Mouse (Mus musculus): ENCODE data around the gene Cradd. TPM values are rescaled to one million over a fixed set of nuclear protein-coding genes. Genes with fewer than 3 reads are reported as not detected.
A peak's percentile ranks its signal among the peaks of the same experiment; 100 is the strongest.

Cradd gene
- polyA plus RNA-seq, 1 experiment from 2014 or later = 15.4 TPM

- TF ChIP-seq EP300 (IDR thresholded peaks at IDR 0.05) (no peak), CTCF (IDR thresholded peaks at IDR 0.05) (no peak)
These were observed 139.7 kb downstream of the Cradd start for GRCm38 (mm10) chr10:95184210-95184609.

GRCm38 (mm10) chr10:95183051-95183450 lies 140.9 kb downstream of the Cradd start:
- Histone ChIP-seq H3K4me2 (replicated peaks; ENCODE audit: low read depth, low read length) (no peak overlapping the region), H3K36me3 (ENCODE audit: insufficient read depth, low read length) (no peaks in the 10 kb centered on the region), H3K4me3 (ENCODE audit: low read depth, low read length) (no peak overlapping the region), H3K9me3 (ENCODE audit: low read length) (no peaks in the 10 kb centered on the region), H3K27ac (ENCODE audit: low read length) (no peak overlapping the region), H3K9ac (replicated peaks; ENCODE audit: low read depth) (no peak overlapping the region), H3K4me1 (ENCODE audit: insufficient read depth, low read depth, low read length) (no peaks in the 10 kb centered on the region), H3K27me3 (replicated peaks; ENCODE audit: insufficient read depth, low read length) (no peaks in the 10 kb centered on the region)
- DNase-seq (ENCODE audit: low spot score) (peak; percentile 75), ATAC-seq (peak; percentile 44)
- TF ChIP-seq EP300 (IDR thresholded peaks at IDR 0.05) (peak; percentile 43; the same call in 1 of the 2 replicates), CTCF (IDR thresholded peaks at IDR 0.05) (no peak)
- 49% methylated on average over 4 of the region's 4 CpGs for WGBS

More at GRCm38 (mm10) chr10:95184210-95184609, 139.7 kb downstream of the Cradd start:
- 58% methylated on average over 5 of the region's 5 CpGs for WGBS
- Histone ChIP-seq H3K27me3 (replicated peaks; ENCODE audit: insufficient read depth, low read length) (no peaks in the 10 kb centered on the region), H3K27ac (ENCODE audit: low read length) (no peak overlapping the region), H3K4me1 (ENCODE audit: insufficient read depth, low read depth, low read length) (no peaks in the 10 kb centered on the region), H3K9ac (replicated peaks; ENCODE audit: low read depth) (no peak overlapping the region), H3K4me3 (ENCODE audit: low read depth, low read length) (no peak overlapping the region), H3K9me3 (ENCODE audit: low read length) (no peaks in the 10 kb centered on the region), H3K36me3 (ENCODE audit: insufficient read depth, low read length) (no peaks in the 10 kb centered on the region), H3K4me2 (replicated peaks; ENCODE audit: low read depth, low read length) (no peak overlapping the region)
- ATAC-seq (no peak), DNase-seq (ENCODE audit: low spot score) (no peak)

DNA sequence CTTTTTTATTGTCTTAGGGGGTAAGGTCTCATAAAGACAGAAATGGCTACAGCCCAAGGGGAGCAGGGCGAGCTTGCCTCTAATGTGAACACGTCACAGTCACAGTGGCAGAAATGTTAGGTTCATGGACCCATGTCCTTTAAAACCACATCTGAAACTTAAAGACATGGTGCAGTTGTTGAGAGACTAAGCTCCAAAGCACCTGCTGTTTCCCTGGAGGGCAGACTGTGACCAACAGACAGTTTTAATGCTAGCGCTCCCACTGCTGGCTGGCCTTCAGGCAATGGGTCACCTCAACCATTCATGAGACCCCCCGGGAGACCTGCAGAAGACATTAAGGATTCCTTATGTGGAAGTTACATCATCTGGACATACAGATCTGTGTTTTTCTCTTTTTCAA lies 141.5 kb downstream of the Cradd start:
- Histone ChIP-seq H3K36me3 (ENCODE audit: insufficient read depth, low read length) (no peaks in the 10 kb centered on the region), H3K9ac (replicated peaks; ENCODE audit: low read depth) (no peak overlapping the region), H3K4me2 (replicated peaks; ENCODE audit: low read depth, low read length) (no peak overlapping the region), H3K4me3 (ENCODE audit: low read depth, low read length) (no peak overlapping the region), H3K27me3 (replicated peaks; ENCODE audit: insufficient read depth, low read length) (no peaks in the 10 kb centered on the region), H3K27ac (ENCODE audit: low read length) (no peak overlapping the region), H3K9me3 (ENCODE audit: low read length) (no peaks in the 10 kb centered on the region), H3K4me1 (ENCODE audit: insufficient read depth, low read depth, low read length) (no peaks in the 10 kb centered on the region)
- TF ChIP-seq CTCF (IDR thresholded peaks at IDR 0.05) = no peak
- no peak for TF ChIP-seq EP300 (IDR thresholded peaks at IDR 0.05)
- ATAC-seq (no peak), DNase-seq (ENCODE audit: low spot score) (no peak)
- WGBS = 86% methylated on average over 4 of the region's 4 CpGs

DNA sequence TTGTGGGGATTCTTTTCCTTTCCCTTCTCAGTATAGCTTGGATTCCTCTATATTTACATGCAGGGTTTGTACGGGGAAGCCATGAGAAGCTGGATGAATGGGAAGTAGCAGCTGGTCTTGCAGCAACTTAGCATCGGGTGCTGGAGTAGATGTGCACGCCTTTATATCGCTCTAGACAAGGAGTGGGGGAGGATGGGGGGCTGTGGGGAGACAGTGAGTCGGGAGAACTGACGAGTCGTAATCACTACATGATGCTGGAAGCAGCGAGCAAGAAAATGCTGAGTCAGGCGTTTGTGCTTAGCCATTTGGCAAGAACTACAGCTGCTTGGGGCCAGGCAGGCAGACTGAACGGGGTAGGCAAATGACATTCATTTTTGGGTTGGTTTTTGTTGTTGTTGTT lies 142.4 kb downstream of the Cradd start:
- DNase-seq (ENCODE audit: low spot score) = peak; percentile 57
- Histone ChIP-seq H3K4me3 (ENCODE audit: low read depth, low read length) (no peak overlapping the region), H3K4me1 (ENCODE audit: insufficient read depth, low read depth, low read length) (no peaks in the 10 kb centered on the region), H3K27ac (ENCODE audit: low read length) (no peak overlapping the region), H3K36me3 (ENCODE audit: insufficient read depth, low read length) (no peaks in the 10 kb centered on the region), H3K9me3 (ENCODE audit: low read length) (no peaks in the 10 kb centered on the region), H3K4me2 (replicated peaks; ENCODE audit: low read depth, low read length) (no peak overlapping the region), H3K27me3 (replicated peaks; ENCODE audit: insufficient read depth, low read length) (no peaks in the 10 kb centered on the region), H3K9ac (replicated peaks; ENCODE audit: low read depth) (no peak overlapping the region)
- WGBS = 56% methylated on average over 10 of the region's 10 CpGs
- no peak for ATAC-seq
- no peak for TF ChIP-seq EP300 (IDR thresholded peaks at IDR 0.05)
- no peak for TF ChIP-seq CTCF (IDR thresholded peaks at IDR 0.05)

GRCm38 (mm10) chr10:95180900-95181299 lies 143.0 kb downstream of the Cradd start:
- no peaks in the 10 kb centered on the region for H3K4me1 ChIP-seq (ENCODE audit: insufficient read depth, low read depth, low read length)
- H3K36me3 ChIP-seq (ENCODE audit: insufficient read depth, low read length) = no peaks in the 10 kb centered on the region
- DNase-seq (ENCODE audit: low spot score) (peak; percentile 43), ATAC-seq (peak; percentile 46)
- H3K27ac ChIP-seq (ENCODE audit: low read length) = no peak overlapping the region
- H3K4me3 ChIP-seq (ENCODE audit: low read depth, low read length) = no peak overlapping the region
- H3K27me3 ChIP-seq (replicated peaks; ENCODE audit: insufficient read depth, low read length) = no peaks in the 10 kb centered on the region
- no peak for TF ChIP-seq CTCF (IDR thresholded peaks at IDR 0.05)
- TF ChIP-seq EP300 (IDR thresholded peaks at IDR 0.05) = no peak
- no peak overlapping the region for H3K9ac ChIP-seq (replicated peaks; ENCODE audit: low read depth)
- WGBS = 90% methylated on average over 3 of the region's 3 CpGs
- H3K9me3 ChIP-seq (ENCODE audit: low read length) = no peaks in the 10 kb centered on the region
- no peak overlapping the region for H3K4me2 ChIP-seq (replicated peaks; ENCODE audit: low read depth, low read length)

DNA sequence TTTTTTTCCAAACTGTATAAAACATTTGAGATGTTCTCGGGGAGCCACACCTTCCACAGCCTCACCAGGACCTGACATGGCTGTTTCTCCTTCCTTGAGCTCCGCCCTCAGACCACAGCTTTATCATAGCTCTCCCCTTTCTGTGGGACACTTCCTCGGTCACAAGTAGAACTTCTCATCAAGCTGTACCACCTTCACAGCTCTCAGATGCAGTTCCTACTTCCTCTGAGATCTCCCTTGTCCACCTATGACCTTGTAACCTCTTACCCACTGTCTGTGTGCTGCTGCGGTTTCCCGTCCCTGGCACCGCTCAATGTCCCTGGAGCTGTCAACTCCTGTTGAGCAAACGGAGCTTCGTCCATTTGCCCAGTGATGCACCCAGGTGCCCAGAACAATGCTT lies 143.8 kb downstream of the Cradd start:
- Histone ChIP-seq H3K27me3 (replicated peaks; ENCODE audit: insufficient read depth, low read length) (no peaks in the 10 kb centered on the region), H3K9me3 (ENCODE audit: low read length) (no peaks in the 10 kb centered on the region), H3K4me1 (ENCODE audit: insufficient read depth, low read depth, low read length) (no peaks in the 10 kb centered on the region), H3K4me2 (replicated peaks; ENCODE audit: low read depth, low read length) (no peak overlapping the region), H3K36me3 (ENCODE audit: insufficient read depth, low read length) (no peaks in the 10 kb centered on the region), H3K27ac (ENCODE audit: low read length) (no peak overlapping the region), H3K9ac (replicated peaks; ENCODE audit: low read depth) (no peak overlapping the region), H3K4me3 (ENCODE audit: low read depth, low read length) (no peak overlapping the region)
- ATAC-seq (peak; percentile 29; the same call in 1 of the 2 replicates), DNase-seq (ENCODE audit: low spot score) (no peak)
- TF ChIP-seq CTCF (IDR thresholded peaks at IDR 0.05) = no peak
- TF ChIP-seq EP300 (IDR thresholded peaks at IDR 0.05) = no peak
- 73% methylated on average over 8 of the region's 8 CpGs for WGBS

DNA sequence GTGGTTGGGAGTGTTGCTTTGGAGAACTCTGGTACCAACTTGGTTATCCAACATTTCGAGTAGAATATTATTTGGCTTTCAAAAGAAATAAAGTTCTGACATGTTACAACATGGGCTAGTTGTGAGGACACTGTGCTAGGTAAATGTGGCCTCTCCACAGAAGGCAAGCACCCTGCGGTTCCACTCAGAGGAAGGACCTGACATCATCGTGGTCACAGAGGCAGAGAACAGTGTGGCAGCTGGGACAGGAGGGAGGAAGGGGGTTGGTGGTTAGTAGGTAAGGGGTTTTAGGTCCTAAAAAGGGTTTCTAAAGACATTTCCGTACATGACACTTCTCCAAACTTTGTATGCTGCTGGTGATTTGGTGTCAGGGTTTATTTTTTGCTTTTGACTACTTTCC lies 145.1 kb downstream of the Cradd start:
- no peak for DNase-seq (ENCODE audit: low spot score)
- WGBS = 73% methylated on average over 4 of the region's 4 CpGs

More for the DNA sequence above, 145.1 kb downstream of the Cradd start:
- Histone ChIP-seq H3K4me2 (replicated peaks; ENCODE audit: low read depth, low read length) (no peak overlapping the region), H3K27ac (ENCODE audit: low read length) (no peak overlapping the region), H3K36me3 (ENCODE audit: insufficient read depth, low read length) (no peaks in the 10 kb centered on the region), H3K9ac (replicated peaks; ENCODE audit: low read depth) (no peak overlapping the region), H3K27me3 (replicated peaks; ENCODE audit: insufficient read depth, low read length) (no peaks in the 10 kb centered on the region), H3K9me3 (ENCODE audit: low read length) (no peaks in the 10 kb centered on the region), H3K4me1 (ENCODE audit: insufficient read depth, low read depth, low read length) (no peaks in the 10 kb centered on the region), H3K4me3 (ENCODE audit: low read depth, low read length) (no peak overlapping the region)
- TF ChIP-seq CTCF (IDR thresholded peaks at IDR 0.05) (no peak), EP300 (IDR thresholded peaks at IDR 0.05) (no peak)
- ATAC-seq = no peak
